Mouse (Mus musculus) liver, embryonic 14.5 days (tissue): ENCODE data around the gene Pvr.

Experiments
- CTCF ChIP-seq: IDR thresholded peaks from 2 replicates; pipeline ENCODE4 v1.5.1; 2016; ENCODE audit warnings: antibody characterized with exemption, low read depth, control low read depth
- EP300 ChIP-seq: IDR thresholded peaks from 2 replicates; pipeline ENCODE4 v1.6.1; 2016; ENCODE audit warnings: antibody characterized with exemption, low read depth

- TF ChIP-seq CTCF, result peak; percentile 77
- TF ChIP-seq EP300, result no peak
These were observed 44.8 kb downstream of the Pvr start for GRCm38 (mm10) chr7:19875948-19876682.
